Mouse (Mus musculus): ENCODE measurements at regions not wholly inside any gene's neighbourhood (a gene's known extent, or its start where the extent isn't known, plus 50 kb on each side); places are given as distances from the start of the nearest gene placed in this dataset.
A peak's percentile ranks its signal among the peaks of the same experiment; 100 is the strongest.

- DNase-seq, result no peak
These were observed 351.9 kb downstream of the Tbc1d22a start for GRCm38 (mm10) chr15:86566111-86566510.

- no peak for DNase-seq
These were observed 360.1 kb downstream of the Tbc1d22a start for GRCm38 (mm10) chr15:86574311-86574710.

DNA sequence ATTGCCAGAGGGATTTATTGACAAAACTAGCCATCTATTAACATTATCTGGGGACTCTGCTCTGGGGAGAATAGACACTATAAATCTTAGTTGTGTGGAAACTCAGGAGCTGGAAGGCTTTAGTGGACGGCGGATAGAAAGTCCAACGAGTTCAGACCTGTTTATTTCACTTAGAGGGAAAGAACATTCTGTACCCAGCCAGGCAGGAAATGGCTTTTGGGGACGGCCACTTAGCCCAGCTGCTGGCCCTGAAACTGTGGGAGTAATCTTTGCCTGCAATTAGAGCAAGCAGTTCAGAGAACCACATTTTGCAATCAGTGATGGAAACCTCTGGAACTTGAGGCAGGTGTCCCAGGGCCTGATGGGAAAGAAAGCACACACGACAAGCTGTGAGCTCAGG is 362.4 kb downstream of the Tbc1d22a start:
- peak; percentile 50 to 85 for DNase-seq

DNA sequence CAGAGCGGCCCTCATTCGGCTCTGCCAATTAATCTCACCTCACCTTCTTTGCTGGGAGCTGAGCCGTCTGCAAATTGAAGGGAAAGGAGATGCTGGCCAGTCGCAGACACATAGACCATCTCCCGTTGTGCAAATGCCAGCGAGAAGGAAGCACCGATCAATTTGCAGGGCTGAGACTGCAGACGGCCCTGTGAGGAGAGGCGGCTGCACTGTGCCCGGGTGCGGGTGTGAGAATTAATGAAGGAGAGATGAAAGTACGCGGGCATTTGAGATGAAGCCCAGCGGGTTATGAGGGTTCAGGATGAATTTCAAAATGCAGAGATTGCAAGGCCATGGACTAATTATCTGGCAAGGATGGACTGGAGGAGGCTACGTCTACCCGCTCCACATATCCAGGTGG is 364.4 kb downstream of the Tbc1d22a start:
- DNase-seq, result no peak

DNA sequence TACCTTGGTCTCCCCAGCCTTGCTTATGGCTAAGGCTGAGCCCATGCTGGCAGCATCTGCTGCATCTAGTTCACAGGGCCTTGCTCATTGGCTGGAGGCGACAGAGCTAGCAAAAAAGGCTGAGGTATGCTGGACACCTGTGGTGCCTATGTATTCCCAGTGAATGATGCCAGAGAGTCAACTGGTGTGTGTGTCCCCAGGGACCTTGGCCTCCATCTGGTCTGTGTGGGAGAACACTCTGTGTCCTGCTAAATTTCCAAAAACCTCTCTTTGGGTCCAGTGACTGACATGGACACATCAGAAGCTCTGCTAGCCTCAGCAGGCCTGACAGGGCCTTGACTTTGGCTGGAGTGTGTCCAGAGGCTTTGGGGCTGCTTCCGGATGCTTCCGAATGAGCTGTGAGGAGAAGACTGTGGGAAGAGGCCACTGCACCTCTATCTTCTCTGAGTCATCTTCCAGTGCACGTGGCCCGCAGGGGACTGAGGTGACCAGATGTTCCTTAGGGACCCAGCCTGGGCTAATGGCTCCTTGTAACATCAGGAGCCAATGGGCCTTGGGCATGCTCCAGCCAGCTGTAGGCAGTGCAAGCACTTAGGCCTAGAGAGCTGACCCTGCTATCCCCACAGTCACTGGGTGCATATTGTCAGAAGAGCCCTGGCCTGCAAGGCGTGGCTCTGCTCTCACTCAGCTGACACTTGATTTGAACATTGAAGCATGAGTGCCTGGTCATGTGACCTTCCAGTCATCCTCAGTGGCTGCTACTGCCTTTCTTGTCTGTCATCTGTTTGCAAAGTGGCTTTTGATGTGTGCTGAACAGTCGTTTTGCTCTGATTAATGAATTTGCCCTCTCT is 368.2 kb downstream of the Tbc1d22a start:
- peak; percentile 16 to 61 for DNase-seq

DNA sequence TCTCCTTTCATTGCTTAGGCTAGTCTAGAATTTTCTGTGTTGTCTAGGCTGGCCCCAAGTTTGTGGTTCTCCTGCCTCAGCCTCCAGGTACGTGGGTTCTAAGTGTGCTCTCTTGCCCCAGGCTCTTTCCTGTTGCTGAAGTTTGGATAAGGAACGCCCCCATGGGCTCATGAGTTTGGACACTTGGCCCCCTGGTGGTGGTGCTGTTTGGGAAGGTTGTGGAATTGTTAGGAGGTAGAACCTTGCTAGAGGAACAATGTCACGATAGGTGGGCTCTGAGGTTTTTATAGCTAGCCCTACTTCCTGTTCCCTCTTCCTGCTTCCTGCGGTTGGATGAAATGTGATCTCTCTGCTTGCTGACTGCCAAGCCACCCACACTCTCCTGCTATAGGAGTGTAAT is 371.5 kb downstream of the Tbc1d22a start:
- DNase-seq, result no peak

- DNase-seq, result no peak
These were observed 372.9 kb downstream of the Tbc1d22a start for GRCm38 (mm10) chr15:86587209-86587608.

DNA sequence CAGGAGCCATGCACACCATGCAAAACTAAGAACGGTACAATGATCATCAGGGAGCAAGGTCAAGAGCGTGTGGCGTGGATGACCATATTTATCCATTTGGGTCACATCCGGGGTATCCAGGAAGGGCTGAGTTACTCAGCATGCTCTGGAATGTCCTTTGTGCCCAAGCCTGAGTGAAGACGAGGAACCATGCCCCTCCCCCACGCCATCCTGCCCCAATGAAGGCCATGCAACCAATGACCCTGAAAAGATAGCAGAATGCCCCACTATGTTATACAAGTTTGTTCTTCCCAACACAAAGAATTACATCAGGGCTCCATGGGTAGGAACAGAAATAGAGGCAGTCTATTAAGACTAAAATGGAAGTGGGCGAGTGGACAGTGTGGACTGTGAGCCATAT is 375.8 kb downstream of the Tbc1d22a start:
- DNase-seq, result no peak

- peak; percentile 16 to 22 for DNase-seq
These were observed 376.6 kb downstream of the Tbc1d22a start for GRCm38 (mm10) chr15:86590896-86591295.

- DNase-seq, result no peak
These were observed 379.1 kb downstream of the Tbc1d22a start for GRCm38 (mm10) chr15:86593404-86593803.

- no peak for DNase-seq
These were observed 392.2 kb downstream of the Tbc1d22a start for GRCm38 (mm10) chr15:86606411-86606810.

DNA sequence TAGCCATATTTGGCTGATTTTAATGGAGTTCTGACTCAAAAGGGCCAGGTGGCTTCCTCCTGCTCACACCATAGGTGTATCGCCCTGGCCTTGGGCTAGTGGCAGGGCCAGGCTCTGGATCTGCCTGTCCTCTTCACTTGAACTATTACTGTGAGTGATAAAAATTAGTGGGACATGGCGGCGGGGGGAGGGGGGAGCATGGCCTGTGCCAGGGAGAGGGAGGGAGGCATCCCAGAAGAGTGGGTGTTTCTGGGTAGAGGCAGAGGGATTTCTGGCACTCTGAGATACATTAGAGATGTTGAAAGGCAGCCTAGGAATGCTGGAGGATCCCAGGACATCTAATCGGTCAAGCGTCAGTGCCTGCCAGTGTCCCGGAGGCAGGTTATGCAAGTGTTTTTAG is 395.4 kb downstream of the Tbc1d22a start:
- peak in 1 of 2 experiments; percentile 6 for DNase-seq

DNA sequence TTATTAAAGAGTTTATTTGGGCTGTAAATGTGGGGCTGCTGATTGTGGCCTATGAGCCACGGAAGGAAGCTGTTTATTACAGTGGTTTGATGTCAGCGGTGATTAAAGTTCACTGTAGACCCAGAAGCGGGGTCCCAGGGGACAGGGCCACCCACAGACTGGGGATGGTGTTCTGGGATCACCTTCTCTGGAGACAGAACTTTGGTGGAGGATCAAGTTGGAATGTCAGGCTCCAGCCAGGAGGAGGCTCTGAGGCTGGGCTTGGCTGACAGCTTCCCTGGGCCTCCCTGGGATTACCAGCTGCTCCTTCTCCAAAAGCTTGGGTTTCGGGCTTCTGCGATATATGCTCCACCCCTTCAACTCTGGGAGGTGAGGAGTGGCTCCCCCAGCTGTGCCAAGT is 417.1 kb downstream of the Tbc1d22a start:
- DNase-seq, result no peak

DNA sequence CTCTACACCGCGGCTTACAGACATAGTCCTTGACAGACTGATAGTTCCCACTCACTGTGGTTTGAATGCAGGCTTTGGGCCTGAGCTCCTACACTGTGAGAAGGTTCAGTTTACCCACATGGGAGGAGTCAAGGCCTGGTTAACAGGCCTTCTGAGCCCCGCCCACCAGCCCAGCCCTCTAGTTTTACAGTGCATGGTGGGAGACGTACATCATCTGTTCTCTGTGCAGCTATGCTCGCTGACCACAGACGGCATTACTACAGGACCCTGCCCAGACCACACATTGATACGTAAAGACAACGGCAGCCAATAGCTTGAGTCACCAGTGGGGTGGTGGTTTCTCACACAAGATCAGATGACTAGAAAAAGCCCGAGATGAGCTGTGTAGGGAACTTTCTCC is 431.0 kb downstream of the Tbc1d22a start:
- DNase-seq, result no peak

GRCm38 (mm10) chr15:86648131-86648530 is 433.9 kb downstream of the Tbc1d22a start:
- DNase-seq, result no peak

GRCm38 (mm10) chr15:86673096-86673520 is 458.8 kb downstream of the Tbc1d22a start:
- DNase-seq, result peak in 1 of 2 experiments; percentile 5

GRCm38 (mm10) chr15:86677016-86677415 is 462.8 kb downstream of the Tbc1d22a start:
- no peak for DNase-seq

GRCm38 (mm10) chr15:86683081-86683480 is 468.8 kb downstream of the Tbc1d22a start:
- no peak for DNase-seq

DNA sequence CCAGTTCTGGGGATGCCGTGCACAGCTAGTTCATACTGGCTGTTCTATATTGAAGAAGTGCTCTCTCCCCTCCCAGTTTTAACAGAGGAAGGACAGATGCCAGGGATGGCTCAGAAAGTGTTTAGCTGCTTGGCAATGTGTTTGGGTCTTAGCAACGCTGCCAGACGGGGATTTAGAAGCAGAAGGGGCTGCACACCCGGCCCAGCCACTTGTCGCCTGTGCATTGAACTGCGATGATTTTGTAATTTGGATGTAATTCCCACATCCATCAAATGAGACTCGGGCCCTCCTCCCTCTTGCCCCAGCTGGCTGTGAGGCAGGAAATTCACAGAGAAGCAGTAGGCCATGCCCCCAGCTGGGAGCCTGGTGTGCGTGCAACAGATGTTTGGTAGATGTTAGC is 475.4 kb downstream of the Tbc1d22a start:
- DNase-seq, result no peak

GRCm38 (mm10) chr15:86696806-86697205 is 482.5 kb downstream of the Tbc1d22a start:
- no peak for DNase-seq

DNA sequence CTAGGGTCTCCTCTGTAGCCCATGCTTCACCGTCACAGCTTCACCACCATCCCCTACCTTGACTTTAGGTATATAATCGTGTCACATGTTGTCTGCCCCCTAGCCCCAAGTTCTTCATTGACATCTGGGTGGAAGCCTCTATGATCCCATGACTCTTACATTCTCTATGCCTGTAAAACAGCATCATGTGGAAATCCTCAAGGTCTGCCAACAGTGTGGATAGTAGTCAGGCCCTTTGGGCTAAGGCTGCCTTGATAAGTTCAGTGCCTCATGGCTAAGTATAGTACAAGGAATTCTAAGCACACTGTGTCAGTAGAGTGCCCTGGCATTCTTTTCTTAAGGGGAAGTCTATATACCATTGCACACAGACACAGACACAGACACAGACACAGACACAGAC is 496.2 kb downstream of the Tbc1d22a start:
- peak; percentile 53 to 65 for DNase-seq

GRCm38 (mm10) chr15:86718376-86718775 is 504.1 kb downstream of the Tbc1d22a start:
- DNase-seq, result no peak

DNA sequence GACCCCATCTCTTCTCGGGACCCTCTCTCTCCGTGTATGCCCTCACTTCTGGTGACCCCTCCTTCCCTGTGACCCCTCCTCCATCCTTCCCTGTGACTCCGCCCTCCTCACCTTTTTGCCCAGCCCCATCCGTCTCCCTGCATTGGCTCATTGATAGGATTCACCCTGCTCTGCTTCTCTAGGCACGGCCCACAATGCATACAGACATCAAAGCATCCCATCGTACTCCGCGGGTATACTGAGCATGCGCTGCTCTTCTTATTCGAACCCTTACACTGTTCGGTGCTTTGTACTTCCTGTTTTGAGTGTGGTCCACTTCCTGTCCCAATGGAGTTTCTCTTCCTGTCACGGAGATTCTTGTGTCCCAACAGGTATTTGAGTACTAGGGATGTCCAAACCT is 504.8 kb downstream of the Tbc1d22a start:
- DNase-seq, result no peak

DNA sequence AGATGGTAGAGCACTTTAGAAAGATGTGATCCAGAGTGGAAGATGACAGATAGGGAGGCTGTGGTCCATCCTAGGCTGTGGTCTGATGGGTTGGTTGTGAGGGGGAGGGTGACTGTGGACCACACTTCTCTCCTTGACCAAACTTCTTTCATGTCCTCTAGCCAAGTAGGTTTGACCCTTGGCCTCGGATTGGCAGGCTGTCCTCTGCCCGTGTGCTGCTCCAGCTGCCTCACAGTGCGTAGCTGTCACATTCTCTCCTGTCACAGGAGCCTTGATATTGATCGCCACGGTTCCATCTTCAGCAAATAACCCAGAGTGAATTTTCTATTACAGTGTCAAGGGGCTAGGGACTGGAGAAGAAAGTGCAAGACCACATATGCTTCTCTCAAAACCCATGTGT is 506.9 kb downstream of the Tbc1d22a start:
- no peak for DNase-seq
